Mouse (Mus musculus): ENCODE measurements around the gene Olfr1046. TPM values are rescaled to one million over a fixed set of nuclear protein-coding genes. Genes with fewer than 3 reads are reported as not detected.
"Not testable (repeated sequence)": the region's sequence is repeated elsewhere in the genome, so short reads cannot be mapped to it uniquely, and the experiment has no call there.

Olfr1046 gene
- not detected in 2 replicates for polyA plus RNA-seq (2015; fragmentation: Nextera tagmentation; extraction: Ambion mirVana)

- ATAC-seq = no peak
- H3K27ac ChIP-seq (ENCODE audit: low read length) = no peak within 1 kb of the TSS
- H3K4me1 ChIP-seq (replicated peaks; ENCODE audit: control insufficient read depth, insufficient read depth, low read length) = no peaks in the 10 kb centered on the region
- H3K4me2 ChIP-seq (ENCODE audit: low read length) = no peak within 1 kb of the TSS
- no peak within 1 kb of the TSS for H3K9ac ChIP-seq (replicated peaks; ENCODE audit: low read depth, low read length)
- H3K36me3 ChIP-seq (ENCODE audit: control insufficient read depth, insufficient read depth) = no peaks in the 10 kb centered on the region
- WGBS = 71% methylated on average over 2 of the region's 2 CpGs
- H3K9me3 ChIP-seq (ENCODE audit: control insufficient read depth, low read length) = no peaks in the 10 kb centered on the region
- H3K4me3 ChIP-seq (replicated peaks; ENCODE audit: low read length) = no peak within 1 kb of the TSS
- no peaks in the 10 kb centered on the region for H3K27me3 ChIP-seq (replicated peaks; ENCODE audit: control insufficient read depth, insufficient read depth, low read length)
These were observed at the start of gene Olfr1046 for GRCm38 (mm10) chr2:86219214-86219613. Olfr1046 (minus strand) TSS chr2:86219314.

- not testable (repeated sequence) for H3K9ac ChIP-seq (replicated peaks; ENCODE audit: low read depth, low read length); H3K4me3 ChIP-seq (replicated peaks; ENCODE audit: low read length); H3K27ac ChIP-seq (ENCODE audit: low read length); H3K27me3 ChIP-seq (replicated peaks; ENCODE audit: control insufficient read depth, insufficient read depth, low read length); H3K4me2 ChIP-seq (ENCODE audit: low read length); H3K9me3 ChIP-seq (ENCODE audit: control insufficient read depth, low read length); H3K4me1 ChIP-seq (replicated peaks; ENCODE audit: control insufficient read depth, insufficient read depth, low read length); H3K36me3 ChIP-seq (ENCODE audit: control insufficient read depth, insufficient read depth); ATAC-seq
These were observed 39.1 kb upstream of the Olfr1046 start, which contains the start of gene Olfr1049 for GRCm38 (mm10) chr2:86258228-86258627. Olfr1049 (minus strand) TSS chr2:86258328.

- Histone ChIP-seq H3K4me3 (replicated peaks; ENCODE audit: low read length) (no peak within 1 kb of the TSS), H3K9ac (replicated peaks; ENCODE audit: low read depth, low read length) (no peak within 1 kb of the TSS), H3K4me1 (replicated peaks; ENCODE audit: control insufficient read depth, insufficient read depth, low read length) (no peaks in the 10 kb centered on the region), H3K27me3 (replicated peaks; ENCODE audit: control insufficient read depth, insufficient read depth, low read length) (no peaks in the 10 kb centered on the region), H3K4me2 (ENCODE audit: low read length) (no peak within 1 kb of the TSS), H3K36me3 (ENCODE audit: control insufficient read depth, insufficient read depth) (no peaks in the 10 kb centered on the region), H3K27ac (ENCODE audit: low read length) (no peak within 1 kb of the TSS), H3K9me3 (ENCODE audit: control insufficient read depth, low read length) (no peaks in the 10 kb centered on the region)
- no peak for ATAC-seq
These were observed 21.1 kb upstream of the Olfr1046 start, which contains the start of gene Olfr1048 for GRCm38 (mm10) chr2:86240189-86240588. Olfr1048 (minus strand) TSS chr2:86240289.

GRCm38 (mm10) chr2:86231301-86231700, 12.2 kb upstream of the Olfr1046 start, which contains the start of gene Olfr1047:
Olfr1047 (minus strand) TSS chr2:86231401.
- Histone ChIP-seq H3K9ac (replicated peaks; ENCODE audit: low read depth, low read length) (no peak within 1 kb of the TSS), H3K4me1 (replicated peaks; ENCODE audit: control insufficient read depth, insufficient read depth, low read length) (no peaks in the 10 kb centered on the region), H3K27ac (ENCODE audit: low read length) (no peak within 1 kb of the TSS), H3K36me3 (ENCODE audit: control insufficient read depth, insufficient read depth) (no peaks in the 10 kb centered on the region), H3K27me3 (replicated peaks; ENCODE audit: control insufficient read depth, insufficient read depth, low read length) (no peaks in the 10 kb centered on the region), H3K9me3 (ENCODE audit: control insufficient read depth, low read length) (no peaks in the 10 kb centered on the region), H3K4me2 (ENCODE audit: low read length) (no peak within 1 kb of the TSS), H3K4me3 (replicated peaks; ENCODE audit: low read length) (no peak within 1 kb of the TSS)
- no peak for ATAC-seq
- 92% methylated on average over 1 of the region's 1 CpGs for WGBS

- H3K4me1 ChIP-seq (replicated peaks; ENCODE audit: control insufficient read depth, insufficient read depth, low read length) = no peaks in the 10 kb centered on the region
- no peak within 1 kb of the TSS for H3K4me2 ChIP-seq (ENCODE audit: low read length)
- no peak for ATAC-seq
- H3K36me3 ChIP-seq (ENCODE audit: control insufficient read depth, insufficient read depth) = no peaks in the 10 kb centered on the region
- no peak within 1 kb of the TSS for H3K4me3 ChIP-seq (replicated peaks; ENCODE audit: low read length)
- no peaks in the 10 kb centered on the region for H3K27me3 ChIP-seq (replicated peaks; ENCODE audit: control insufficient read depth, insufficient read depth, low read length)
- no peak within 1 kb of the TSS for H3K9ac ChIP-seq (replicated peaks; ENCODE audit: low read depth, low read length)
- no peak within 1 kb of the TSS for H3K27ac ChIP-seq (ENCODE audit: low read length)
- H3K9me3 ChIP-seq (ENCODE audit: control insufficient read depth, low read length) = no peaks in the 10 kb centered on the region
These were observed 16.2 kb downstream of the Olfr1046 start, which contains the start of gene Olfr1045 for GRCm38 (mm10) chr2:86202909-86203308. Olfr1045 (minus strand) TSS chr2:86203009.

GRCm38 (mm10) chr2:86195863-86196262, 23.3 kb downstream of the Olfr1046 start:
- no peak for ATAC-seq
- Histone ChIP-seq H3K4me1 (replicated peaks; ENCODE audit: control insufficient read depth, insufficient read depth, low read length) (no peaks in the 10 kb centered on the region), H3K9ac (replicated peaks; ENCODE audit: low read depth, low read length) (no peak overlapping the region), H3K27ac (ENCODE audit: low read length) (no peak overlapping the region), H3K4me3 (replicated peaks; ENCODE audit: low read length) (no peak overlapping the region), H3K36me3 (ENCODE audit: control insufficient read depth, insufficient read depth) (no peaks in the 10 kb centered on the region), H3K27me3 (replicated peaks; ENCODE audit: control insufficient read depth, insufficient read depth, low read length) (no peaks in the 10 kb centered on the region), H3K9me3 (ENCODE audit: control insufficient read depth, low read length) (no peaks in the 10 kb centered on the region), H3K4me2 (ENCODE audit: low read length) (no peak overlapping the region)
- 77% methylated on average over 1 of the region's 1 CpGs for WGBS

GRCm38 (mm10) chr2:86185583-86185982, 33.5 kb downstream of the Olfr1046 start, which contains the start of gene Olfr52:
Olfr52 (minus strand) TSS chr2:86185683.
- H3K4me2 ChIP-seq (ENCODE audit: low read length) = no peak within 1 kb of the TSS
- no peak within 1 kb of the TSS for H3K9ac ChIP-seq (replicated peaks; ENCODE audit: low read depth, low read length)
- no peak within 1 kb of the TSS for H3K27ac ChIP-seq (ENCODE audit: low read length)
- ATAC-seq = no peak
- H3K4me1 ChIP-seq (replicated peaks; ENCODE audit: control insufficient read depth, insufficient read depth, low read length) = no peaks in the 10 kb centered on the region
- H3K9me3 ChIP-seq (ENCODE audit: control insufficient read depth, low read length) = no peaks in the 10 kb centered on the region
- no peak within 1 kb of the TSS for H3K4me3 ChIP-seq (replicated peaks; ENCODE audit: low read length)
- no peaks in the 10 kb centered on the region for H3K36me3 ChIP-seq (ENCODE audit: control insufficient read depth, insufficient read depth)
- H3K27me3 ChIP-seq (replicated peaks; ENCODE audit: control insufficient read depth, insufficient read depth, low read length) = no peaks in the 10 kb centered on the region

- Histone ChIP-seq H3K27me3 (replicated peaks; ENCODE audit: control insufficient read depth, insufficient read depth, low read length) (no peaks in the 10 kb centered on the region), H3K4me1 (replicated peaks; ENCODE audit: control insufficient read depth, insufficient read depth, low read length) (no peaks in the 10 kb centered on the region), H3K4me3 (replicated peaks; ENCODE audit: low read length) (no peak overlapping the region), H3K9me3 (ENCODE audit: control insufficient read depth, low read length) (no peaks in the 10 kb centered on the region), H3K27ac (ENCODE audit: low read length) (no peak overlapping the region), H3K9ac (replicated peaks; ENCODE audit: low read depth, low read length) (no peak overlapping the region), H3K36me3 (ENCODE audit: control insufficient read depth, insufficient read depth) (no peaks in the 10 kb centered on the region), H3K4me2 (ENCODE audit: low read length) (no peak overlapping the region)
- 81% methylated on average over 3 of the region's 3 CpGs for WGBS
- no peak for ATAC-seq
These were observed 39.2 kb downstream of the Olfr1046 start for GRCm38 (mm10) chr2:86179950-86180349.

- H3K9me3 ChIP-seq (ENCODE audit: control insufficient read depth, low read length) = no peaks in the 10 kb centered on the region
- no peaks in the 10 kb centered on the region for H3K27me3 ChIP-seq (replicated peaks; ENCODE audit: control insufficient read depth, insufficient read depth, low read length)
- H3K4me3 ChIP-seq (replicated peaks; ENCODE audit: low read length) = no peak within 1 kb of the TSS
- H3K4me2 ChIP-seq (ENCODE audit: low read length) = no peak within 1 kb of the TSS
- no peak within 1 kb of the TSS for H3K9ac ChIP-seq (replicated peaks; ENCODE audit: low read depth, low read length)
- no peaks in the 10 kb centered on the region for H3K4me1 ChIP-seq (replicated peaks; ENCODE audit: control insufficient read depth, insufficient read depth, low read length)
- no peak for ATAC-seq
- H3K36me3 ChIP-seq (ENCODE audit: control insufficient read depth, insufficient read depth) = no peaks in the 10 kb centered on the region
- H3K27ac ChIP-seq (ENCODE audit: low read length) = no peak within 1 kb of the TSS
These were observed 41.4 kb downstream of the Olfr1046 start, which contains the start of gene Olfr1044 for GRCm38 (mm10) chr2:86177720-86178119. Olfr1044 (minus strand) TSS chr2:86177820.

GRCm38 (mm10) chr2:86175422-86175821, 43.7 kb downstream of the Olfr1046 start:
- H3K36me3 ChIP-seq (ENCODE audit: control insufficient read depth, insufficient read depth); H3K9ac ChIP-seq (replicated peaks; ENCODE audit: low read depth, low read length); H3K27me3 ChIP-seq (replicated peaks; ENCODE audit: control insufficient read depth, insufficient read depth, low read length); H3K4me2 ChIP-seq (ENCODE audit: low read length); H3K9me3 ChIP-seq (ENCODE audit: control insufficient read depth, low read length); H3K4me3 ChIP-seq (replicated peaks; ENCODE audit: low read length); H3K4me1 ChIP-seq (replicated peaks; ENCODE audit: control insufficient read depth, insufficient read depth, low read length); ATAC-seq; H3K27ac ChIP-seq (ENCODE audit: low read length): not testable (repeated sequence)
- WGBS = 90% methylated on average over 7 of the region's 7 CpGs

Measured in forebrain, embryonic 16.5 days (tissue).